Mouse (Mus musculus): ENCODE measurements around the gene Lrrc7.

GRCm38 (mm10) chr3:158077828-158078227, 484.2 kb downstream of the Lrrc7 start:
- no peak for TF ChIP-seq CTCF (IDR thresholded peaks at IDR 0.05; ENCODE audit: extremely low read depth, insufficient read length, insufficient replicate concordance, low read depth, low read length)
- TF ChIP-seq POLR2A (IDR thresholded peaks at IDR 0.05; ENCODE audit: low read depth, low read length), result no peak
